Mouse (Mus musculus) CH12.LX (cell line): Measurements from ENCODE around the gene Ldb3. TPM values are rescaled to one million over a fixed set of nuclear protein-coding genes. Genes with fewer than 3 reads are reported as not detected.

Experiments
- DNase-seq: peaks from one replicate; pipeline ENCODE4 v3.0.0-alpha.2; 2013; ENCODE audit errors: extremely low read depth
- H3K27ac ChIP-seq: 2 replicates; pipeline ENCODE4 v1.5.1; 2012; ENCODE audit warnings: low read depth, mild to moderate bottlenecking, control low read depth, moderate library complexity; ENCODE audit not compliant: insufficient read depth
- H3K27me3 ChIP-seq: replicated peaks from 2 replicates; pipeline ENCODE3; 2012; ENCODE audit warnings: inconsistent platforms
- H3K36me3 ChIP-seq, 2 experiments: replicated peaks in 1 of 2; 2 replicates each; pipeline versions ENCODE3 to v1.6.1; 2012; ENCODE audit warnings: inconsistent platforms in 1 of 2, low read length in 1 of 2, mild to moderate bottlenecking in 1 of 2, mixed read lengths in 1 of 2, moderate library complexity in 1 of 2; ENCODE audit not compliant: control insufficient read depth in 1 of 2, insufficient read depth in 1 of 2
- H3K4me1 ChIP-seq, 2 experiments: 2 replicates each; pipeline ENCODE4 v1.6.1; 2012; ENCODE audit warnings: inconsistent platforms in 1 of 2, moderate library complexity in 1 of 2; ENCODE audit not compliant: insufficient read depth in 2 of 2, control insufficient read depth in 1 of 2
- H3K4me2 ChIP-seq: 2 replicates; pipeline ENCODE4 v1.6.1; 2012; ENCODE audit warnings: low read depth, mild to moderate bottlenecking, control low read depth; ENCODE audit not compliant: poor library complexity, insufficient read depth, severe bottlenecking
- H3K4me3 ChIP-seq, 3 experiments: fragments of 150-350 bp in 1 of 3; sonication (generic) in 1 of 3; replicated peaks in 1 of 3; 2 replicates each; pipeline versions ENCODE3 to v1.5.1; 2011 to 2012; ENCODE audit warnings: low read depth in 2 of 3, low read length in 2 of 3, mild to moderate bottlenecking in 2 of 3, moderate library complexity in 2 of 3, control low read depth in 1 of 3, improper control_type of control experiment in 1 of 3, inconsistent platforms in 1 of 3, mixed read lengths in 1 of 3; ENCODE audit not compliant: poor library complexity in 1 of 3
- H3K79me2 ChIP-seq: replicated peaks from 2 replicates; pipeline ENCODE4 v1.6.1; 2012; ENCODE audit warnings: mild to moderate bottlenecking, moderate library complexity; ENCODE audit not compliant: control insufficient read depth, poor library complexity, insufficient read depth, severe bottlenecking; ENCODE audit errors: extremely low read depth
- H3K9ac ChIP-seq: 2 replicates; pipeline ENCODE4 v1.6.1; 2012; ENCODE audit warnings: low read depth, mild to moderate bottlenecking, control low read depth, moderate library complexity; ENCODE audit not compliant: insufficient read depth
- H3K9me3 ChIP-seq: replicated peaks from 2 replicates; pipeline ENCODE3; 2012; ENCODE audit warnings: low read length, inconsistent platforms, mixed read lengths
- BHLHE40 ChIP-seq: IDR thresholded peaks from 2 replicates; pipeline ENCODE4 v1.6.1; 2011; ENCODE audit warnings: mild to moderate bottlenecking, low read depth, low read length, improper control_type of control experiment
- CHD1 ChIP-seq: IDR thresholded peaks from 2 replicates; pipeline ENCODE4 v1.6.1; 2012; ENCODE audit warnings: low read depth, low read length, improper control_type of control experiment, inconsistent platforms
- CHD2 ChIP-seq: IDR thresholded peaks from 2 replicates; pipeline ENCODE4 v1.6.1; 2011; ENCODE audit warnings: low read length, improper control_type of control experiment
- E2F4 ChIP-seq: IDR thresholded peaks from 2 replicates; pipeline ENCODE4 v1.6.1; 2011; ENCODE audit warnings: low read depth, low read length, improper control_type of control experiment; ENCODE audit not compliant: insufficient replicate concordance
- ELF1 ChIP-seq: IDR thresholded peaks from 2 replicates; pipeline ENCODE4 v1.6.1; 2014; ENCODE audit warnings: low read depth, mild to moderate bottlenecking, inconsistent platforms, low read length, improper control_type of control experiment
- GABPA ChIP-seq: IDR thresholded peaks from 2 replicates; pipeline ENCODE4 v1.6.1; 2012; ENCODE audit warnings: low read depth, low read length, improper control_type of control experiment, inconsistent platforms; ENCODE audit not compliant: insufficient replicate concordance
- JUN ChIP-seq: IDR thresholded peaks from 2 replicates; pipeline ENCODE4 v1.6.1; 2011; ENCODE audit warnings: low read depth, mild to moderate bottlenecking, low read length, improper control_type of control experiment, moderate library complexity; ENCODE audit not compliant: insufficient read depth
- KAT2A ChIP-seq: IDR thresholded peaks from 2 replicates; pipeline ENCODE4 v1.6.1; 2012; ENCODE audit warnings: low read length, improper control_type of control experiment, inconsistent platforms; ENCODE audit not compliant: insufficient replicate concordance
- MAFK ChIP-seq: IDR thresholded peaks from 2 replicates; pipeline ENCODE4 v1.6.1; 2011; ENCODE audit warnings: low read length, improper control_type of control experiment; ENCODE audit not compliant: insufficient replicate concordance
- MAX ChIP-seq: IDR thresholded peaks from 2 replicates; pipeline ENCODE4 v1.6.1; 2011; ENCODE audit warnings: low read length, improper control_type of control experiment
- MAZ ChIP-seq: IDR thresholded peaks from 2 replicates; pipeline ENCODE4 v1.6.1; 2012; ENCODE audit warnings: low read depth, mild to moderate bottlenecking, inconsistent platforms, low read length, improper control_type of control experiment, moderate library complexity
- MYC ChIP-seq: IDR thresholded peaks from 2 replicates; pipeline ENCODE4 v1.6.1; 2011; ENCODE audit warnings: low read depth, mild to moderate bottlenecking, improper control_type of control experiment, low read length
- NELFE ChIP-seq: IDR thresholded peaks from 2 replicates; pipeline ENCODE4 v1.6.1; 2011; ENCODE audit warnings: low read depth, low read length, improper control_type of control experiment
- PAX5 ChIP-seq: IDR thresholded peaks from 2 replicates; pipeline ENCODE4 v1.6.1; 2012; ENCODE audit warnings: low read length, inconsistent platforms, mixed read lengths
- POLR2A ChIP-seq: IDR thresholded peaks from 2 replicates; pipeline ENCODE4 v1.6.1; 2011; ENCODE audit warnings: low read depth, mild to moderate bottlenecking, improper control_type of control experiment, low read length
- POLR2AphosphoS2 ChIP-seq: IDR thresholded peaks from 2 replicates; pipeline ENCODE4 v1.6.1; 2011; ENCODE audit warnings: low read depth, low read length, improper control_type of control experiment
- RCOR1 ChIP-seq: conservative IDR thresholded peaks from 2 replicates; pipeline ENCODE4 v1.6.1; 2012; ENCODE audit warnings: low read depth, mild to moderate bottlenecking, inconsistent platforms, low read length, improper control_type of control experiment
- TBP ChIP-seq: conservative IDR thresholded peaks from 2 replicates; pipeline ENCODE4 v1.6.1; 2011; ENCODE audit warnings: low read depth, low read length, improper control_type of control experiment
- UBTF ChIP-seq: IDR thresholded peaks from 2 replicates; pipeline ENCODE4 v1.6.1; 2012; ENCODE audit warnings: low read depth, mild to moderate bottlenecking, inconsistent platforms, low read length, improper control_type of control experiment, moderate library complexity
- USF1 ChIP-seq: IDR thresholded peaks from 2 replicates; pipeline ENCODE4 v1.6.1; 2014; ENCODE audit warnings: low read depth, mild to moderate bottlenecking, inconsistent platforms, low read length, improper control_type of control experiment
- ZC3H11A ChIP-seq: IDR thresholded peaks from 2 replicates; pipeline ENCODE4 v1.6.1; 2012; ENCODE audit warnings: low read depth, mild to moderate bottlenecking, inconsistent platforms, low read length, improper control_type of control experiment
- ZKSCAN1 ChIP-seq: IDR thresholded peaks from 2 replicates; pipeline ENCODE4 v1.6.1; 2012; ENCODE audit warnings: low read depth, inconsistent platforms, low read length, improper control_type of control experiment, borderline replicate concordance
- ZMIZ1 ChIP-seq: IDR thresholded peaks from 2 replicates; pipeline ENCODE4 v1.6.1; 2012; ENCODE audit warnings: low read depth, mild to moderate bottlenecking, inconsistent platforms, low read length, improper control_type of control experiment
- dilution Hi-C: fragments of 300-500 bp; cut with MboI; formaldehyde crosslinking; loops from 2 replicates; pipeline ENCODE4 v1.14.3; 2020; ENCODE audit warnings: low sequenced_read_pairs; ENCODE audit not compliant: extremely low pct_unique_long_range_greater_than_20kb, extremely low pct_ligation_motif_present
- in situ Hi-C: fragments of 300-500 bp; cut with MboI; formaldehyde crosslinking; loops from 3 replicates; pipeline ENCODE4 v1.14.3; 2019; ENCODE audit warnings: low sequenced_read_pairs, low pct_ligation_motif_present, low pct_unique_long_range_greater_than_20kb, mixed read lengths
- polyA plus RNA-seq: library from polyadenylated mRNA; unstranded; fragments of >175 nt; gene quantifications from 2 replicates; pipeline ENCODE4 v1.2.1, GENCODE M21; 2012; ENCODE audit warnings: low read depth; ENCODE audit not compliant: insufficient read length
- total RNA-seq, 2 experiments: library from RNA; depleted of rRNA; stranded (reverse); fragments of 300-350 nt in 1 of 2; fragments of >200 nt in 1 of 2; gene quantifications; 2 replicates each; pipeline ENCODE4 v1.2.3; 2012 to 2014

Gene Ldb3
- total and polyA plus RNA-seq, 3 experiments: 0.08 TPM; not detected in 2

DNA sequence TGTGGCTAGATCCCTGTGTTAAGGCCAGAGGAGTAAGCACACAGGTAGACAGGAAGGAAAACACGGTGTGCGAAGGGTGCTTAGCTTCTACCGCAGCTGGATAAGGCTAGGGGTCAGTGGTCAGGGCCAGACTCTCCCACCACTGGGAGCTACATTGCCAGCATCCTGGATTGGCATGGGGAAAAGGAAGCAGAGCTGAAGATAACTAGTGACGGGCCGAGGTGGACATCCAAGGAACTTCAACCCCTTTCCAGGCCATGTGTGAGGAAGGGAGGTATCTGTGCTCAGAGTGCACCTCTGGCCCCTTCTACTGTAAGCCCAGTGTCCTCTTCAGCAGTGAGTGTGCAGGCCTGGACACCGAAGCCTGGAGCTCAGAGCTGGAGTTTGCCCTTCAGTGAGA, 35.0 kb downstream of the Ldb3 start:
- DNase-seq: no peak
- TF ChIP-seq PAX5 (no peak), ZKSCAN1 (no peak), CHD2 (no peak), USF1 (no peak), POLR2A (no peak), ZC3H11A (no peak), JUN (no peak), UBTF (no peak), ZMIZ1 (no peak), RCOR1 (no peak), ELF1 (no peak), GABPA (no peak), E2F4 (no peak), MAZ (no peak), MAFK (no peak), CHD1 (no peak), KAT2A (no peak), MYC (no peak), TBP (no peak)
- H3K4me2 ChIP-seq: no peak overlapping the region
- no peak overlapping the region for H3K27ac ChIP-seq
- H3K9ac ChIP-seq: no peak overlapping the region
- no peaks in the 10 kb centered on the region for H3K9me3 ChIP-seq
- H3K27me3 ChIP-seq: no peaks in the 10 kb centered on the region
- H3K36me3 ChIP-seq: no peaks in the 10 kb centered on the region
- no peaks in the 10 kb centered on the region for H3K79me2 ChIP-seq
- in situ Hi-C loops (no loop called here), dilution Hi-C loops (no loop called here)
- peaks cover 2 to 3% of the 10 kb centered on the region in 2 experiments; a peak in 2 of 4 replicates for H3K4me1 ChIP-seq
- H3K4me3 ChIP-seq: no peak overlapping the region

DNA sequence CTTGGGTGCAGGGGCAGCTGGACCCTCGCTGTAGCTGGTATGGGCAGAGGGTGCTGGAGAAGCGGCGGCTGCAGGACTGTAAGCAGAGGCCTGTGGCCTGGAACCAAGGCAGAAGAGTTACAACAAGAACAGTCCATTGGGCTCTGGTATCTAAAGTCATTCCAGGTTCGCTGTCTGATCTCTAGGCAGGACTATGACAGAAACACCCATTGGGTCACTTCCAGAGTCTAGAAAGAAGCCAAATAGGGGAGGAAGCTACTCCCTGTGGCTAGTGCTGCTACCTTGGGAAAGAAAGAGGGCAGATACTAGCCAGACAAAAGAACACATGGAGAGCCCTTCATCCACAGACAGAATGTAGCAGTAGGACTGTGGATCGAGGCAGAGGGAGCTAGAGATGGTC, 36.3 kb downstream of the Ldb3 start:
- Histone ChIP-seq H3K4me1 (peaks cover 2 to 5% of the 10 kb centered on the region in 2 experiments; a peak in 2 of 4 replicates), H3K36me3 (no peaks in the 10 kb centered on the region), H3K9me3 (no peaks in the 10 kb centered on the region), H3K4me2 (no peak overlapping the region), H3K4me3 (no peak overlapping the region), H3K79me2 (no peaks in the 10 kb centered on the region), H3K27me3 (no peaks in the 10 kb centered on the region), H3K9ac (no peak overlapping the region), H3K27ac (no peak overlapping the region)
- in situ Hi-C loops: no loop called here
- no peak for TF ChIP-seq NELFE
- TF ChIP-seq POLR2AphosphoS2: no peak
- TF ChIP-seq MAX: no peak
- no peak for TF ChIP-seq CHD2
- no peak for TF ChIP-seq BHLHE40
- TF ChIP-seq E2F4: no peak
- no peak for TF ChIP-seq ZMIZ1
- TF ChIP-seq PAX5: no peak
- dilution Hi-C loops: no loop called here
- DNase-seq: no peak
